Mouse (Mus musculus) thymus, postnatal 0 days (tissue): ENCODE data around the gene Snx8. TPM values are rescaled to one million over a fixed set of nuclear protein-coding genes. Genes with fewer than 3 reads are reported as not detected.

Source experiments
- microRNA-seq: library from miRNA; unstranded; fragments of <30 nt; microRNA quantifications from one replicate; pipeline ENCODE4, GENCODE M21; 2016; ENCODE audit warnings: borderline number of aligned reads
- polyA plus RNA-seq: library from polyadenylated mRNA; unstranded; fragments of >200 nt; fragmentation: Nextera tagmentation; extraction: Ambion mirVana; gene quantifications from 2 replicates; pipeline ENCODE4 v1.2.1, GENCODE M21; 2015

Gene Snx8
- polyA plus RNA-seq, 1 experiment from 2014 or later: 6.5 TPM

Small RNA genes within 50 kb of the gene (microRNA-seq; reads per million reads assigned to microRNA genes)
- gene Mir7038: not detected

Other genes starting within 250 kb of the Snx8 start
- gene Mad1l1, start 67.7 kb downstream of the Snx8 start, polyA plus RNA-seq: 85.6 and 88.4 TPM in 2 replicates
- gene Nudt1, start 67.6 kb downstream of the Snx8 start, polyA plus RNA-seq: 73.8 and 74.0 TPM in 2 replicates
- 18.2 and 19.4 TPM in 2 replicates for gene Mrm2, start 57.4 kb downstream of the Snx8 start, polyA plus RNA-seq
- gene Eif3b, start 30.1 kb upstream of the Snx8 start, polyA plus RNA-seq: 99.8 and 114 TPM in 2 replicates
- gene Gm4869, start 56.4 kb upstream of the Snx8 start, polyA plus RNA-seq: not detected in 2 replicates
- gene Chst12, start 116.3 kb upstream of the Snx8 start, polyA plus RNA-seq: 14.7 and 17.5 TPM in 2 replicates
- gene Grifin, start 175.8 kb upstream of the Snx8 start, polyA plus RNA-seq: 13.1 and 21.2 TPM in 2 replicates
- 13.2 and 13.3 TPM in 2 replicates for gene Lfng, start 218.1 kb upstream of the Snx8 start, polyA plus RNA-seq